Mouse (Mus musculus) cortical plate, adult 2 months (tissue): ENCODE results near the gene Rad18.

Experiments used
- CTCF ChIP-seq: fragments of 200-500 bp; IDR thresholded peaks from 2 replicates; pipeline ENCODE4 v1.5.1; 2011; ENCODE audit warnings: mild to moderate bottlenecking, control low read depth, low read length; ENCODE audit not compliant: insufficient read depth; ENCODE audit errors: extremely low read depth
- POLR2A ChIP-seq: fragments of 200-500 bp; IDR thresholded peaks from 2 replicates; pipeline ENCODE4 v1.6.1; 2011; ENCODE audit warnings: mild to moderate bottlenecking, low read length, control low read depth; ENCODE audit not compliant: insufficient read depth; ENCODE audit errors: extremely low read depth

- TF ChIP-seq POLR2A = no peak
- no peak for TF ChIP-seq CTCF
Measured at GRCm38 (mm10) chr6:112574558-112574957, 121.9 kb downstream of the Rad18 start.
